8 mouse cellular contexts compared by ENCODE assay signal in the genomic region with DNA sequence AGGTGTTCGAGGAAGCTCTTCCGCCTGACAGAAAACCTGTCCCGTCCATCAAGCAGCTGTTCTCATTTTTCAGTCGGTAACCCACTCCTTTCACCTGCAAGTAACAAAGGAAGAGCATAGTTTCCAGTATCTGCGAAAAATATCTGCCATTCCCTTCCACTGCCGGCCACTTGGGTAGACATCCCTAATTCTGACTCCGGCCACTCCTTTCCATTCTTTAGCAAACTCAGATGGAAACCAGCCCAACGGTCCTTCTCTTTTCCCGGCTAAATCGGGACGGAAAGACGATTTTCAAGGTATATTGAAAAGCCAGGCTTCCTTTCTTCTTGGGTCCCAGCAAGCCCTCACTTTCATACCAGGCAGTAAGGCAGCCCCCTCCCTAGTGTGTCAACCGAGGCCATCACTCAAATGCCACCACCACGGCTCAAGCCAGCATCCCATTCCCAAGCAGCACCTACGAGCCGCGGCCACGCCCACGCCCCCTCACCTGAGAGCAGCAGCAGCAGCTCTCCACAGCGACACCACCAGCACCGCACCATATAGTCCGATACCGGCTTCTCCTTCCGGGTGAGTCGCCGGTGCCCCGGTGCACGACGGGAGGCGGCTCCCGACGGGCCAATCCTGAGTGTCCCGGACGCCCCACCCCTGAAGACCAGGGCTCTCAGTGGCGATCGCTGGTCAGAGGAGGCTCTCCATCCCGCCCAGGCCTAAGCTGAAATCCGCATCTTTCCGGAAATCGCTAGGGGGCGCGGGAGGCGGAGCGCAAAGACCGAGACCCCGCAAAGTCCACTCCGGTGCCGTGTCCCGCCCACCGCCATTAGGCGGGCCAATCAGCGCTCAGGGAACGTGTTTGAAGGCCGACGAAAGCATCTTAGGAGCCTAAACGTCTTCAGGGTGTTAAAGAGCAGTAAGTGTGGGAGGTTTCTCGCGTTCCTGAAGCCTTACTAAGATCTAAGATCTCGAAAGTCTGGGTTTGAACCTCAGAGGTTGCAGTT. TPM values are rescaled to one million over a fixed set of nuclear protein-coding genes. Genes with fewer than 3 reads are reported as not detected.
DNase-seq lines count a peak whose midpoint lies in the region; ATAC-seq and TF ChIP-seq lines count a peak whose summit lies in the region.

Snx11 (minus strand) TSS at position 592 of the 995 bp plus-strand sequence.

- in situ Hi-C loops in Patski (cut with MboI; ENCODE audit: low pct_unique_long_range_greater_than_20kb) = loop anchor here (5.0 kb wide), 1 partner anchor 85 kb away; no protein-coding TSS in a partner anchor

- peak within 1 kb of the TSS; percentile 80 for H3K4me2 ChIP-seq in hindbrain, embryonic 13.5 days

- H3K4me3 ChIP-seq in hindbrain, embryonic 13.5 days = peak within 1 kb of the TSS; percentile 71

- peak; percentile 93 for DNase-seq in Patski (ENCODE audit: low read depth, low spot score)
- DNase-seq in cerebellum, postnatal 14 days = peak; percentile 100
- DNase-seq in frontal cortex, postnatal 14 days (ENCODE audit: low spot score in 2 of 2) = peak; percentile 98 to 99
- DNase-seq in layer of hippocampus, postnatal 25 days (ENCODE audit: extremely low spot score in 1 of 2, low spot score in 1 of 2) = peak; percentile 97 to 98
- DNase-seq in lung, postnatal 25 days (ENCODE audit: low spot score) = peak; percentile 100
- peak; percentile 99 for DNase-seq in retina, embryonic 14.5 days (ENCODE audit: low spot score)
- DNase-seq in thymus, postnatal 4 days = peak; percentile 97

- peaks cover 14% of the 10 kb centered on the region for H3K36me3 ChIP-seq in hindbrain, embryonic 13.5 days

- no peaks in the 10 kb centered on the region for H3K27me3 ChIP-seq in Patski
- no peaks in the 10 kb centered on the region for H3K27me3 ChIP-seq in hindbrain, embryonic 13.5 days

- POLR2A ChIA-PET in Patski (lab: Charles Lee) = interaction anchor here (1.5 kb wide), 1 partner anchor 85 kb away, joined by 5 read pairs; no protein-coding TSS in a partner anchor

- H3K27ac ChIP-seq in hindbrain, embryonic 13.5 days = peak within 1 kb of the TSS; percentile 87

- peak; percentile 99 for ATAC-seq in Patski
- peak; percentile 98 for ATAC-seq in hindbrain, embryonic 13.5 days (ENCODE audit: low FRiP score)

- CTCF ChIA-PET in Patski (lab: Charles Lee) = interaction anchor here (0.8 to 3.6 kb wide), 5 partner anchors 11 to 53 kb away, joined by 3 to 15 read pairs (median 3); no protein-coding TSS in a partner anchor

- WGBS in hindbrain, embryonic 13.5 days = 1% methylated on average over 59 of the region's 59 CpGs

- peaks cover 37% of the 10 kb centered on the region for H3K4me1 ChIP-seq in hindbrain, embryonic 13.5 days (replicated peaks)

- TF ChIP-seq CTCF in Patski (IDR thresholded peaks at IDR 0.05) = peak; percentile 97

- peak within 1 kb of the TSS; percentile 82 for H3K9ac ChIP-seq in hindbrain, embryonic 13.5 days

- H3K9me3 ChIP-seq in hindbrain, embryonic 13.5 days = no peaks in the 10 kb centered on the region

RNA-seq across cellular contexts. Expression of gene Snx11, which starts in this region (rescaled TPM):
- 23.6 TPM for polyA plus RNA-seq in Patski (2021)
- 69.0 and 71.8 TPM in 2 replicates for polyA plus RNA-seq in hindbrain, embryonic 13.5 days (2015; fragmentation: Nextera tagmentation; extraction: Ambion mirVana)
- 10 to 100 TPM; 40.9 to 49.4 TPM for total RNA-seq in layer of hippocampus, postnatal 25 days (2021)

Comparison
In these comparisons a context has a peak if more than half of its experiments do, and no peak if none do; other contexts are left out.
1. Peak in every context shown above with its lines: DNase-seq, ATAC-seq, H3K4me3 ChIP-seq and H3K27ac ChIP-seq.